ENCODE assay signal across 9 mouse cellular contexts in the genomic region with DNA sequence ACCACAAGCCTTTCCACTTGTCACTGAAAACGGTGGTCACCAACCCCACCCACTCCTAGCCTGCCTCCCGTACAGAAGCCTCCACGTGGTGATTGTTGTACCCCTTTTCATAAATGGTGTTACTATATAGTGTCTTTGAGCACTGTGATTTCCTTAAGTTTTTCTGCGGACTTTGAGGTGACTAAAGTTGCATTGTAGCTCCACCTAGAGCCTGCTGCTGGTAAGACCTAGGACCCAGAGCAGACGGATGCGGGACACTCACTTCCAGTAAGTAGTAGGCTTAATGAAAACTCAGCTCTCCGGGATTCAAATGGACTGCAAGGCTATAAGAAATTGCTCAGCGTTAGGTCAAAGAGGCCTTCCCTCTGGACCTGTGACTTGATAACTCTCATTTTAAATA.
DNase-seq lines count a peak whose midpoint lies in the region; ATAC-seq and TF ChIP-seq lines count a peak whose summit lies in the region.
"Had no signal": no experiment of that assay in that cellular context is flagged by ENCODE, and none has a peak within 500 bp of the region (broad histone marks: within the 10 kb centered on the region; RNA-seq: fewer than 3 reads in every experiment).

No protein-coding gene starts in this region.

- H3K27ac ChIP-seq in bone marrow macrophage, adult 2 months (ENCODE audit: insufficient read depth, low read depth, low read length): no peak overlapping the region
- no peak overlapping the region for H3K27ac ChIP-seq in forebrain, embryonic 11.5 days (ENCODE audit: low read depth, low read length)
- no peak overlapping the region for H3K27ac ChIP-seq in heart, embryonic 15.5 days
- H3K27ac ChIP-seq in liver, embryonic 11.5 days (ENCODE audit: low read depth, low read length): no peak overlapping the region
- no peak overlapping the region for H3K27ac ChIP-seq in neural tube, embryonic 14.5 days (ENCODE audit: low read depth, low read length)
- no peak overlapping the region for H3K27ac ChIP-seq in thymus, adult 2 months (ENCODE audit: control insufficient read depth, insufficient read depth, low read length)

- WGBS in forebrain, embryonic 11.5 days: 5% methylated on average over 8 of the region's 8 CpGs
- 2% methylated on average over 8 of the region's 8 CpGs for WGBS in heart, embryonic 15.5 days
- WGBS in liver, embryonic 11.5 days: 4% methylated on average over 8 of the region's 8 CpGs
- WGBS in neural tube, embryonic 14.5 days: 5% methylated on average over 8 of the region's 8 CpGs
- 3% methylated on average over 8 of the region's 8 CpGs for WGBS in thymus, adult 2 months

- no peaks in the 10 kb centered on the region for H3K9me3 ChIP-seq in forebrain, embryonic 11.5 days (ENCODE audit: control insufficient read depth, low read length)
- H3K9me3 ChIP-seq in heart, embryonic 15.5 days (replicated peaks): no peaks in the 10 kb centered on the region
- no peaks in the 10 kb centered on the region for H3K9me3 ChIP-seq in liver, embryonic 11.5 days (ENCODE audit: control insufficient read depth, low read length)
- H3K9me3 ChIP-seq in neural tube, embryonic 14.5 days (ENCODE audit: control insufficient read depth, low read length): no peaks in the 10 kb centered on the region

- peak; percentile 77 for DNase-seq in CD4-positive, CD25-positive, alpha-beta regulatory T cell, adult 2 months (ENCODE audit: low read depth, low spot score)
- DNase-seq in forebrain, embryonic 11.5 days (ENCODE audit: low spot score): peak; percentile 75
- DNase-seq in kidney, postnatal 10 days: peak; percentile 87
- DNase-seq in liver, embryonic 11.5 days (ENCODE audit: low spot score): peak; percentile 52
- DNase-seq in thymus, adult 2 months: peak; percentile 65

- no peak overlapping the region for H3K9ac ChIP-seq in forebrain, embryonic 11.5 days (ENCODE audit: low read length)
- H3K9ac ChIP-seq in heart, embryonic 15.5 days: no peak overlapping the region
- H3K9ac ChIP-seq in liver, embryonic 11.5 days (ENCODE audit: low read depth, low read length): no peak overlapping the region
- no peak overlapping the region for H3K9ac ChIP-seq in neural tube, embryonic 14.5 days (replicated peaks; ENCODE audit: low read depth, low read length)

- TF ChIP-seq CTCF in bone marrow macrophage, adult 2 months (IDR thresholded peaks at IDR 0.05; ENCODE audit: low read depth, low read length): peak; percentile 69
- no peak for TF ChIP-seq CTCF in thymus, adult 2 months (IDR thresholded peaks at IDR 0.05; ENCODE audit: borderline replicate concordance, control insufficient read depth, extremely low read depth, insufficient read depth, low read length, poor library complexity)

- no peak overlapping the region for H3K4me3 ChIP-seq in bone marrow macrophage, adult 2 months (ENCODE audit: insufficient read depth, low read length)
- no peak overlapping the region for H3K4me3 ChIP-seq in forebrain, embryonic 11.5 days (ENCODE audit: low read depth, low read length)
- H3K4me3 ChIP-seq in heart, embryonic 15.5 days: no peak overlapping the region
- no peak overlapping the region for H3K4me3 ChIP-seq in liver, embryonic 11.5 days (ENCODE audit: low read depth, low read length)
- H3K4me3 ChIP-seq in neural tube, embryonic 14.5 days (ENCODE audit: low read depth, low read length): no peak overlapping the region
- no peak overlapping the region for H3K4me3 ChIP-seq in thymus, adult 2 months (ENCODE audit: control insufficient read depth, insufficient read depth, low read length)
- H3K4me3 ChIP-seq: erythroblast, embryonic 14.5 days had no signal

- no peak for ATAC-seq in forebrain, embryonic 11.5 days (replicated peaks; ENCODE audit: low FRiP score)
- peak; percentile 76 for ATAC-seq in heart, embryonic 15.5 days (replicated peaks; ENCODE audit: insufficient number of reproducible peaks, insufficient read depth, low FRiP score, low read depth)
- ATAC-seq in liver, embryonic 11.5 days (replicated peaks; ENCODE audit: low FRiP score): no peak
- ATAC-seq in neural tube, embryonic 14.5 days (ENCODE audit: low read depth): peak; percentile 77; the same call in 1 of the 2 replicates

- no peaks in the 10 kb centered on the region; the same call in 1 of the 2 replicates for H3K27me3 ChIP-seq in forebrain, embryonic 11.5 days (ENCODE audit: control insufficient read depth, insufficient read depth, low read length)
- peaks cover 10% of the 10 kb centered on the region for H3K27me3 ChIP-seq in heart, embryonic 15.5 days
- no peaks in the 10 kb centered on the region for H3K27me3 ChIP-seq in liver, embryonic 11.5 days (replicated peaks; ENCODE audit: control insufficient read depth, insufficient read depth, low read length)
- H3K27me3 ChIP-seq in neural tube, embryonic 14.5 days (ENCODE audit: control insufficient read depth, insufficient read depth, low read length): no peaks in the 10 kb centered on the region
- H3K27me3 ChIP-seq in thymus, adult 2 months (ENCODE audit: control insufficient read depth, insufficient read depth, low read length): no peaks in the 10 kb centered on the region

- no peak for TF ChIP-seq POLR2A in bone marrow macrophage, adult 2 months (IDR thresholded peaks at IDR 0.05; ENCODE audit: borderline replicate concordance, low read depth, low read length)
- TF ChIP-seq POLR2A in thymus, adult 2 months (IDR thresholded peaks at IDR 0.05; ENCODE audit: control insufficient read depth, extremely low read depth, insufficient read depth, low read length, poor library complexity): no peak

- peaks cover 10% of the 10 kb centered on the region for H3K4me1 ChIP-seq in bone marrow macrophage, adult 2 months (ENCODE audit: control insufficient read depth, insufficient read depth, low read length)
- H3K4me1 ChIP-seq in forebrain, embryonic 11.5 days (replicated peaks; ENCODE audit: control insufficient read depth, insufficient read depth, low read length): no peaks in the 10 kb centered on the region
- H3K4me1 ChIP-seq in heart, embryonic 15.5 days (replicated peaks): peaks cover 5% of the 10 kb centered on the region; the same call in 1 of the 2 replicates
- H3K4me1 ChIP-seq in liver, embryonic 11.5 days (replicated peaks; ENCODE audit: control insufficient read depth, insufficient read depth, low read length): no peaks in the 10 kb centered on the region
- H3K4me1 ChIP-seq in neural tube, embryonic 14.5 days (ENCODE audit: control insufficient read depth, insufficient read depth, low read length): no peaks in the 10 kb centered on the region
- no peaks in the 10 kb centered on the region for H3K4me1 ChIP-seq in thymus, adult 2 months (replicated peaks; ENCODE audit: control insufficient read depth, insufficient read depth, low read length)

- H3K36me3 ChIP-seq in forebrain, embryonic 11.5 days (ENCODE audit: control insufficient read depth, insufficient read depth, low read length): no peaks in the 10 kb centered on the region
- no peaks in the 10 kb centered on the region for H3K36me3 ChIP-seq in heart, embryonic 15.5 days
- H3K36me3 ChIP-seq in liver, embryonic 11.5 days (ENCODE audit: control insufficient read depth, insufficient read depth, low read length): no peaks in the 10 kb centered on the region
- H3K36me3 ChIP-seq in neural tube, embryonic 14.5 days (ENCODE audit: control insufficient read depth, insufficient read depth, low read length): no peaks in the 10 kb centered on the region
- H3K36me3 ChIP-seq in thymus, adult 2 months (ENCODE audit: control insufficient read depth, insufficient read depth, low read length): no peaks in the 10 kb centered on the region

- H3K4me2 ChIP-seq in forebrain, embryonic 11.5 days (ENCODE audit: low read depth, low read length, severe bottlenecking): no peak overlapping the region
- H3K4me2 ChIP-seq in heart, embryonic 15.5 days: peak overlapping the region; percentile 14; the same call in 1 of the 2 replicates
- peak overlapping the region; percentile 28; the same call in 1 of the 2 replicates for H3K4me2 ChIP-seq in liver, embryonic 11.5 days
- H3K4me2 ChIP-seq in neural tube, embryonic 14.5 days (ENCODE audit: low read depth, low read length): no peak overlapping the region

Comparison
In these comparisons a context has a peak if more than half of its experiments do, and no peak if none do; other contexts are left out.
1. ATAC-seq: peak in heart, embryonic 15.5 days (single experiment) and neural tube, embryonic 14.5 days (single experiment); none in forebrain, embryonic 11.5 days (single experiment) and liver, embryonic 11.5 days (single experiment).
2. H3K4me2 ChIP-seq: peak in heart, embryonic 15.5 days (single experiment) and liver, embryonic 11.5 days (single experiment); none in forebrain, embryonic 11.5 days (single experiment) and neural tube, embryonic 14.5 days (single experiment).
3. Peak in every context shown above with its lines, with median percentiles within 50 percentile points of each other: DNase-seq.